Mouse (Mus musculus) forebrain, embryonic 12.5 days (tissue): ENCODE measurements at regions not wholly inside any gene's neighbourhood (a gene's known extent, or its start where the extent isn't known, plus 50 kb on each side); places are given as distances from the start of the nearest gene placed in this dataset.
A peak's percentile ranks its signal among the peaks of the same experiment; 100 is the strongest.

Source experiments
- ATAC-seq: fragments of 200-750 bp; cut with Nextera tagmentation; 2 replicates; pipeline ENCODE4 v1.8.0; 2017; ENCODE audit warnings: moderate TSS enrichment; ENCODE audit not compliant: low FRiP score
- H3K27ac ChIP-seq: fragments of 300-500 bp; sonication (generic); 2 replicates; pipeline ENCODE4 v1.5.1; 2016; ENCODE audit warnings: mild to moderate bottlenecking
- H3K27me3 ChIP-seq: fragments of 300-500 bp; sonication (generic); 2 replicates; pipeline ENCODE4 v1.6.1; 2016; ENCODE audit warnings: mild to moderate bottlenecking
- H3K36me3 ChIP-seq: fragments of 300-500 bp; sonication (generic); replicated peaks from 2 replicates; pipeline ENCODE4 v1.6.1; 2016; ENCODE audit warnings: mild to moderate bottlenecking
- H3K4me1 ChIP-seq: fragments of 300-500 bp; sonication (generic); 2 replicates; pipeline ENCODE4 v1.6.1; 2016
- H3K4me2 ChIP-seq: fragments of 300-500 bp; sonication (generic); 2 replicates; pipeline ENCODE4 v1.6.1; 2016; ENCODE audit warnings: mild to moderate bottlenecking, moderate library complexity
- H3K4me3 ChIP-seq: fragments of 300-500 bp; sonication (generic); replicated peaks from 2 replicates; pipeline ENCODE4 v1.5.1; 2016; ENCODE audit warnings: mild to moderate bottlenecking
- H3K9ac ChIP-seq: fragments of 300-500 bp; sonication (generic); 2 replicates; pipeline ENCODE4 v1.6.1; 2016; ENCODE audit warnings: mild to moderate bottlenecking
- H3K9me3 ChIP-seq: fragments of 300-500 bp; sonication (generic); 2 replicates; pipeline ENCODE4 v1.6.1; 2016
- WGBS: fragments of 180-500 bp; shearing (Covaris S2); methylation state at CpG from one replicate; pipeline ENCODE4 v1.1.7; 2016; 5-methylcytosine and 5-hydroxymethylcytosine counted together

DNA sequence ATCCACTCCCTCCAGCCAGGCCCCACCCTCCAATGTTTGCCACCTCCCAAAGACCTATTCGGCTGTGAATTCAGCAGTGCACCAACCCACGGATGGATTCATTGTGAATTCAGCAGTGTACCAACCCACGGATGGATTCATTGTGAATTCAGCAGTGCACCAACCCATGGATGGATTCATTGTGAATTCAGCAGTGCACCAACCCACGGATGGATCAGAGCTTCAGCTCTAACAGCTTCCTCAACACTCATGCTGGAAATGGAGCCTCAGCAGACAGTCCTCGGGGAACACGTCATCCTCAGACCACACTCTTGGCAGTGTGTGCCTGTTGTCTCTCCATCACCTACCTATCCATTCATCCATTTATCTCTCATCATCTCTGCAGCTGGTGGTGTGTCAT, 204.2 kb upstream of the A430005L14Rik start:
- no peaks in the 10 kb centered on the region for H3K27me3 ChIP-seq
- ATAC-seq = no peak
- H3K9ac ChIP-seq = no peak overlapping the region
- no peaks in the 10 kb centered on the region for H3K9me3 ChIP-seq
- peaks cover 9% of the 10 kb centered on the region for H3K4me1 ChIP-seq
- H3K36me3 ChIP-seq = no peaks in the 10 kb centered on the region
- H3K4me3 ChIP-seq = no peak overlapping the region
- no peak overlapping the region for H3K4me2 ChIP-seq
- WGBS = 77% methylated on average over 6 of the region's 6 CpGs
- H3K27ac ChIP-seq = no peak overlapping the region

DNA sequence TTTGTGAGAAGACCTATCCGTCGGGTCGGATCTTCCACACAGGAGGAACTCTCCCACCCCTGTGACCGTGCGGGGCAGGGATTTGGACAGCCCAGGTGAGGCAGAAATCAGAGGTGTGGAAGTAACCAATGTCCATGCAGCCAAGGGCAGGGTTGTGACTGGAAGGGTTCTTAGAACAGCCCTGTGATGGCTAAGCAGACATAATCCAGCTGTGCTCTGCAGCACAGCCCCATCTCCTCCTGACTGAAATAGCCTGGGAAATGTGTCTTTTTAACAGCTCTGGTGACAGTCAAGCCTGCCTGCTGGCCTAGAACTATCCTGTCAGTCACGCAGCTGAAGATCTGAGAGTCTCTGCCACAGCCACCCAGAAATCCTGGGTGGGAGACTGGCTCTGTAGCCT, 198.7 kb upstream of the A430005L14Rik start:
- H3K4me2 ChIP-seq = no peak overlapping the region
- H3K9me3 ChIP-seq = no peaks in the 10 kb centered on the region
- ATAC-seq = no peak
- H3K4me3 ChIP-seq = no peak overlapping the region
- no peaks in the 10 kb centered on the region for H3K27me3 ChIP-seq
- H3K36me3 ChIP-seq = no peaks in the 10 kb centered on the region
- H3K9ac ChIP-seq = no peak overlapping the region
- peaks cover 3% of the 10 kb centered on the region; the same call in 1 of the 2 replicates for H3K4me1 ChIP-seq
- H3K27ac ChIP-seq = no peak overlapping the region
- 91% methylated on average over 6 of the region's 6 CpGs for WGBS

DNA sequence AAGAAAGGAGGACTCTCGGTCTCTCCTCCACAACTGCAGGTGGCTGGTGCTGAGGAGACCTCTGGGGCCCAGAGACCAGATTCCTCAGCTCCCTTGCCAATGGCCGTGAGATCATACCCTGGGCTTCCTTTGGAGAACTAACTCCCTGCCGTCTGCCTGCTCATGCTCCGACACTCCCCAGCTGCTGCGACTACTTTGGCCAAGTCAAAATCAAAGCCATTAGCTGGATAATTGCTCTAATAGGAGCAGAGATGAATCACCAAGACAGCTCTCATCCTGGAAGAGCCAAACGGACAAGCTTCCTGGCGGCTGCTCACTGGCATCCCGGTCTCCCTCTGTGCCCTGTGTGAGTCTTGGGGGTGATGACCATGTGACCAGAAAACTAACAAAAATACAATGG, 198.3 kb upstream of the A430005L14Rik start:
- WGBS = 83% methylated on average over 8 of the region's 8 CpGs
- ATAC-seq = no peak
- no peaks in the 10 kb centered on the region for H3K36me3 ChIP-seq

DNA sequence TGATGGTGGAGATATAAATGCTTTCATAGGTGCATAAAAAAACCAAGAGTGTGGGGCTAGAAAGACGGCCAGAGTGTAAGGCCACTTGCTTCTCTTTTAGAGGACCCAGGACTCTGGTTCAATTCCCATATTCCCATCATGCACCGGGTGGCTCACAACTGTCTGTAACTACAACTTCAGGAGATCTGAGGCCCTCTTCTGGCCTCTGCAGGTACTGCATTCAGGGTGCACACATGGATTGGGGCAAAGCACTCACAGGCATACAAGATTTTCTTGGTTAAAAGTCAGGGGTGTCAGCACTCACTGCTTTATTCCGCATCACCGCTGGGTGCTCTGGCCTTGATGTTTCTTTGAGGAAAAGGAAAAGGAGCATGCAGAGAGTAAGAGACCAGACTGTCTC, 196.1 kb upstream of the A430005L14Rik start:
- WGBS = 91% methylated on average over 4 of the region's 4 CpGs
- H3K27ac ChIP-seq = no peak overlapping the region
- no peaks in the 10 kb centered on the region for H3K4me1 ChIP-seq
- H3K36me3 ChIP-seq = no peaks in the 10 kb centered on the region
- no peak overlapping the region for H3K9ac ChIP-seq
- H3K4me2 ChIP-seq = no peak overlapping the region
- no peak for ATAC-seq
- no peaks in the 10 kb centered on the region for H3K27me3 ChIP-seq
- 0 out of 2 replicates have a peak, but pooled peaks cover 3% of the 10 kb centered on the region for H3K9me3 ChIP-seq
- no peak overlapping the region for H3K4me3 ChIP-seq

More for the DNA sequence above, 198.3 kb upstream of the A430005L14Rik start:
- H3K9me3 ChIP-seq = 0 out of 2 replicates have a peak, but pooled peaks cover 3% of the 10 kb centered on the region
- H3K4me3 ChIP-seq = no peak overlapping the region
- H3K4me2 ChIP-seq = no peak overlapping the region
- H3K27me3 ChIP-seq = no peaks in the 10 kb centered on the region
- H3K4me1 ChIP-seq = no peaks in the 10 kb centered on the region
- H3K9ac ChIP-seq = no peak overlapping the region
- H3K27ac ChIP-seq = no peak overlapping the region

DNA sequence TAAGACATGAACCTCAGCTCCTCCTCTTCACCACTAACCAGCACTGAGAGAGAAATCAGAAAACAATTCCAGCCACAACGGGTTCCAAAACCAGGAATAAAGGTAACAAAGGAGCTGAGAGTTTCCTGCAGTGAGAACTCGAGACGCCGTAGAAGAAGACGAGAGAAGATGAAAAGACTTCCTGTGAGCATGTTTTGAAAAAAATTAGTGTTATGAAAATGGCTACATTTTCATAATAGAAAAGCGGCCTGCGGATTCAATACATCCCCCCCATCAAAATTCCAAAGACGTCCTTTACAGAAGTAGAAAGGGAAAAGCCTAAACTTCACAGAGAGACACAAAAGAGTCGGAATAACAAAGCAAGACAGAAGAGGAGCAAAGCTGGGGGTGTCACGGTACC, 193.6 kb upstream of the A430005L14Rik start:
- Histone ChIP-seq H3K9me3 (0 out of 2 replicates have a peak, but pooled peaks cover 3% of the 10 kb centered on the region), H3K4me3 (no peak overlapping the region), H3K27me3 (no peaks in the 10 kb centered on the region), H3K9ac (no peak overlapping the region), H3K36me3 (no peaks in the 10 kb centered on the region), H3K4me2 (no peak overlapping the region), H3K4me1 (peaks cover 2% of the 10 kb centered on the region; the same call in 1 of the 2 replicates), H3K27ac (no peak overlapping the region)
- WGBS = 66% methylated on average over 10 of the region's 10 CpGs
- no peak for ATAC-seq

DNA sequence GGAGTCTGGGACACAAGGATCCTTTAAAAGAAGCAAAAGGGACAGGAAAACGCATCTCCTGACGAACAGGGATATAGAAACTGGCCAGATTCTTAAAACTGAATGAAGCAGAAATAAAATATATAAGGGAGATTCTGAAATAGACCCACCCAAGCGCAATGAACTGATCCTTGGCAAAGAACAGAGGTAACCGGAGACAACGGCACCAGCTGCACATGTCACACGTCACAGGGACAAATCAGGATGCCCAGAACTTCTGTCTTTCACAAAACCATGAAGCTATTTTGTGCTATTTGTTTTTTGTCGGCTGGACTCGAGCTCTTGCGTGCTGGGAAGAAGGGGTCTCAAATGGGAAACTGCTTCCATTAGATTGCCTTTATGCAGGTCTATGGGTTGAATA, 189.3 kb upstream of the A430005L14Rik start:
- H3K4me3 ChIP-seq = no peak overlapping the region
- H3K9me3 ChIP-seq = 0 out of 2 replicates have a peak, but pooled peaks cover 3% of the 10 kb centered on the region
- H3K4me1 ChIP-seq = peaks cover 15% of the 10 kb centered on the region
- no peak overlapping the region for H3K4me2 ChIP-seq
- no peaks in the 10 kb centered on the region for H3K36me3 ChIP-seq
- no peak overlapping the region for H3K27ac ChIP-seq
- WGBS = 85% methylated on average over 9 of the region's 9 CpGs
- no peaks in the 10 kb centered on the region for H3K27me3 ChIP-seq
- no peak for ATAC-seq
- H3K9ac ChIP-seq = no peak overlapping the region

DNA sequence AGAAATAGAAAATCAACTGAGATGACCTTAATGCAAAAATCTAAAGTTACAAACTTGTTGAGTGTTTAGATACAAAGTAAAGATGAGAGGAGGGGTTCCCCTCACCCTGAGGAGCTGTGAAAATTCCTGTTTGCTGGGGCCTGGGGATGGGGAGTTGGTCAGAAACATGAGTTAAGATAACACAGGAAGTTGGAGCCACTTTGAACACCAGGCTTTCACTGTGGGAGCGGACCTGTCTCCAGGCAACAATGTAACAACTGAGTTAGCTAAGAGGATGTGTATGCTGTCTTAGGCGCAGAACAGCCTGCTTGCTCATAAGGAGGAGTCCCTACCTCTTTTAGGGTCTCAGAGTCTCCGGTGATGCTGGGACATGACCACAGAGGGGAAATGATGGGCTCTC, 188.7 kb upstream of the A430005L14Rik start:
- no peaks in the 10 kb centered on the region for H3K27me3 ChIP-seq
- H3K4me2 ChIP-seq = no peak overlapping the region
- H3K27ac ChIP-seq = 0 out of 2 replicates have a peak overlapping the region, but pooled peaks have one; percentile 8
- no peak overlapping the region for H3K9ac ChIP-seq
- H3K4me3 ChIP-seq = no peak overlapping the region
- no peak for ATAC-seq
- H3K36me3 ChIP-seq = no peaks in the 10 kb centered on the region
- H3K9me3 ChIP-seq = 0 out of 2 replicates have a peak, but pooled peaks cover 3% of the 10 kb centered on the region
- H3K4me1 ChIP-seq = peaks cover 15% of the 10 kb centered on the region
- 59% methylated on average over 3 of the region's 3 CpGs for WGBS

DNA sequence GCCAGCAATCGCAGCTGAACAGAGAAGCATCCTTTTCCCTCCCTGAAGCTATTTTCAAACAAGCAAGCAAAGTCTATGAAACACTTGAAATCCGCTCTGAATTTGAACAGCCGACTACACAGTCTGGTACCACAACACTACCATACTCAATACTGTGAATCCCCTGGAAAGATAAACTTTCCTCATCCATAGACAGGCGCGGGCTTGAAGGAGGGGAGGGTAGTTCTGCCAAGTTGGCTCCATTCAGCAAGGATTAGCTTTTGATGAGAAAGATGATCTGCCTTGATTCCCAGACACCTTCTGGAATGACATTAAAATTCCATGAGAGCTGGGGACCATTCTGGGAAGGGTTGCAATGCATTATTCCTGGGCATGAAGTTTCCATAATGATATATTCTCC, 186.4 kb upstream of the A430005L14Rik start:
- Histone ChIP-seq H3K4me3 (no peak overlapping the region), H3K4me1 (peaks cover 15% of the 10 kb centered on the region), H3K9ac (no peak overlapping the region), H3K9me3 (no peaks in the 10 kb centered on the region), H3K27ac (no peak overlapping the region), H3K36me3 (no peaks in the 10 kb centered on the region), H3K4me2 (no peak overlapping the region), H3K27me3 (no peaks in the 10 kb centered on the region)
- WGBS = 68% methylated on average over 5 of the region's 5 CpGs
- ATAC-seq = no peak

DNA sequence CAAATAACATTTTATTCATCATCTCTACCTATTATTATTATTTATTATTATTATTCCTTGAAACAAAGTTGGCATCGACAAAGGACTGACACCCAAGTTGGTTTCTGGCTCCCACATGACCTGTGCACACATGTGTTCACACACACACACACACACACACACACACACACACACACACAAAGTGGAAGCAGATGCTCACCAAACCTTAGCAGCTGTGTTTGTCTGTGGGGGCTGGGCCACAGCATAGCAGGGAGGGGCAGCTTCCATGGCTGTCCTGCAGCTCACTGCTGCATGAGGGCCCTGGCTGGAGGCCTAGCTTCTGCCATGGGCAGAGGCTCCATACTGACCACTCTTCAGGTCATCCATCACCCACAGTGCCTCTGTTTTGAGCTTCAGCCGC, 176.5 kb upstream of the A430005L14Rik start:
- Histone ChIP-seq H3K4me2 (no peak overlapping the region), H3K4me1 (peaks cover 6% of the 10 kb centered on the region), H3K4me3 (no peak overlapping the region), H3K27ac (no peak overlapping the region), H3K27me3 (no peaks in the 10 kb centered on the region), H3K9me3 (no peaks in the 10 kb centered on the region), H3K36me3 (no peaks in the 10 kb centered on the region), H3K9ac (no peak overlapping the region)
- WGBS = 92% methylated on average over 2 of the region's 2 CpGs
- no peak for ATAC-seq

DNA sequence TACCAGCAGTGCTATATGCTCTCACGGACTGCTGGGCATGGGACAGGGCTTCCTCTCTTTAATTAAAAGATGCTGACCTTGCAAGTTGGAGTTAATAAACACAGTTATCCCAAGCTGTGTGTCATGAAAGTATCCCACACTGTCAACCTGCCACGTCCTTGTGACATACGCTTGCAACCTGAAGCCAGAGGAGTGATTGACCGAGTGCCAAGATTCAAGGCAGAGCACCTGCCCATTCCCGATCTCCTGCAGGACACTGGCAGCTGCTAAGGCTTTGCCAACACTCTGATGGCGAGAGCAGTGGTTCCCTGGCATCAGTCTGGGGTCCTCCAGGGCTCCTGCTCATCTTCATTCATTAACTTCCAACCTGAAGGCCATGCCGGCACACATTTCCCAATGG, 175.8 kb upstream of the A430005L14Rik start:
- Histone ChIP-seq H3K4me2 (no peak overlapping the region), H3K9ac (no peak overlapping the region), H3K36me3 (no peaks in the 10 kb centered on the region), H3K4me3 (no peak overlapping the region), H3K27ac (no peak overlapping the region), H3K4me1 (peaks cover 13% of the 10 kb centered on the region), H3K27me3 (no peaks in the 10 kb centered on the region), H3K9me3 (no peaks in the 10 kb centered on the region)
- WGBS = 90% methylated on average over 7 of the region's 7 CpGs
- ATAC-seq = no peak

DNA sequence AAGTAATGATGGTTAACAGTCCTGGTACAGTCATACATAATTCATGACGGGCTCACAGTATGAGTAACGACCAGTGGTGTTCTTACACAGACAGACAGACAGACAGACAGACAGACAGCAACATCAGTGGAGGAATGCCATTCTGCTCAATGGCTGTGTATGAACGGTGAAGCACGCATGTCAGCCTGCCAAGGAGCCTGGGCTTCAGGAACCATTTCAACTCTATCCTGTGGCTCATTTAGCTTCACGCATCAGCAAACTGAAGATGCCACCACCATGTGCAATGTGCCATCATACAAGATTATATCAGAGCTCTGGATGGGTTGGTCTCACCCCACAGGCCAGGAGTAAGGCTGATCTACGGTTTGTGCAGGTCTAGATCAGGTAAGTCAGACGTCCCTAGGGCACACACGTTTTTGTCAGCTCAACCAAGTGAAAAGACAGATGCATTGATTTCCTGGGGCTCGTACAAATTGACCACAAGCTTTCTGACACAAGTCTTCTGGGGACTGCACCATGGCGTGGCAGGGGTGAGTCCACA, 175.0 kb upstream of the A430005L14Rik start:
- H3K27me3 ChIP-seq = no peaks in the 10 kb centered on the region
- ATAC-seq = no peak
- peaks cover 13% of the 10 kb centered on the region for H3K4me1 ChIP-seq
- 83% methylated on average over 10 of the region's 10 CpGs for WGBS
- H3K4me3 ChIP-seq = no peak overlapping the region
- H3K36me3 ChIP-seq = no peaks in the 10 kb centered on the region
- no peak overlapping the region for H3K9ac ChIP-seq
- no peak overlapping the region for H3K27ac ChIP-seq
- no peak overlapping the region for H3K4me2 ChIP-seq
- H3K9me3 ChIP-seq = no peaks in the 10 kb centered on the region

DNA sequence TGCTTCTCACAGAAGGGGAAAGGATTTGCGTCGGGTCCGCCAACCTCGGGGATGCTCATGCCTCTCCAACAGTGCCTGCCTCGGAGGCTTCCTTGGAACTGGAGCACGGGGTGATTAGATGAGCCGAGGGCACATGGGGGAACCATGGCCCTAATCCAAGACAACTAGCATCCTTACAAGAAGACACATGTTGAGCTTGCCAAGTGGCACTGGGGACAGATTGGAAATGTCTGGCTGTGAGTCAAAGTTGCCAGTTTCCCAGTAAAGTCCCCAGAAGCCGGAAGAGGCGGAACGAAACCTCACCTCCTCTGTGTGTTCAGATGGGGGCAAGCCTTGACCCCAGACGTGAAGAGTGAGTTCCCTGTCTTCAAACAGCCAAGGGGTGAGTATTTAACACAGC, 172.6 kb upstream of the A430005L14Rik start:
- no peak overlapping the region for H3K4me3 ChIP-seq
- no peak overlapping the region for H3K27ac ChIP-seq
- peaks cover 24% of the 10 kb centered on the region for H3K4me1 ChIP-seq
- H3K4me2 ChIP-seq = no peak overlapping the region
- ATAC-seq = no peak
- no peak overlapping the region for H3K9ac ChIP-seq
- no peaks in the 10 kb centered on the region for H3K9me3 ChIP-seq
- no peaks in the 10 kb centered on the region for H3K27me3 ChIP-seq
- 88% methylated on average over 11 of the region's 11 CpGs for WGBS
- H3K36me3 ChIP-seq = no peaks in the 10 kb centered on the region

DNA sequence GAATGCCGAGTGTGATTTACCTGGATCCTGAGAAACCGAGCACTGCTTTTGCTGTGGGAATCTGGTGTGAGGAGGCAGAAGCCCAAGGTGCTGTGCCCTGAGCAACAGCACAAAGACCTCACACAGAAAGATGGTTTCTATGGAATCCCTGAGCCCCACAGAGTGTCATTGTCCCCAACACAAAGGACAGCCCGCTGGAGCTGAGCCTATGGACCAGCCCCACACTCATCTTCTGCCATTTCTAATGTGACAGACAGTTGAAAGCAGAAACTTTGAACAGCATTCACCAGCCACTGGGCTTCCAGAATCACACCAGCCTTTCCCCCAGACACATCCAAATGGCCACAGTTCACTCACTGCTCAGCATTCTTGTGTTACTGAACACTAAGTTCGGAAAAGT, 171.5 kb upstream of the A430005L14Rik start:
- no peaks in the 10 kb centered on the region for H3K9me3 ChIP-seq
- no peak overlapping the region for H3K4me3 ChIP-seq
- no peak overlapping the region for H3K4me2 ChIP-seq
- ATAC-seq = no peak
- no peak overlapping the region for H3K9ac ChIP-seq
- H3K27ac ChIP-seq = no peak overlapping the region
- H3K36me3 ChIP-seq = no peaks in the 10 kb centered on the region
- WGBS = 42% methylated on average over 4 of the region's 4 CpGs
- H3K27me3 ChIP-seq = no peaks in the 10 kb centered on the region
- H3K4me1 ChIP-seq = peaks cover 27% of the 10 kb centered on the region
